Mouse (Mus musculus) frontal cortex, adult (tissue): ENCODE results near the gene Rhot1.

ENCODE experiments used
- ATAC-seq: cut with Nextera tagmentation; 2 replicates; pipeline ENCODE4 v1.9.2; 2017; ENCODE audit warnings: mild to moderate bottlenecking, moderate library complexity, mixed read lengths; ENCODE audit not compliant: low TSS enrichment

The Rhot1 gene

GRCm38 (mm10) chr11:80289701-80290445 is 81.1 kb downstream of the Rhot1 start:
- ATAC-seq, result peak; percentile 76

DNA sequence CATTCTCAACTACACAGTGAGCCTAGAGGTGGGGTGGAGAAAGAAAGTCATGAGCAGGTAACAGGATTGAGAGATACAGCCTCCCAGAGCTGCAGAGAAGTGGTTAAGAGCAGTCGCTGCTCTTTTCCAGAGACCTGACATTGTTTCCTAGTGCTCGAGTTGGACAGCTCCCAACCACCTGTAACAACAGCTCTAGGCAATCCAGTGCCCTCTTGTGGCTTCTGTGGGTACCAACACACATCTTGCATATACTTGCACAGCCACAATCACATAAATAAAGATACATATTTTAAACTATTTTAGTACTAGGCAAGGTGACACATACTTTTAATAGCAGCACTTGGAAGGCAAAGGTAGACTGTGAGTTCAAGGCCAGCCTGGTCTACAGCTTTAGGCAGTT is 82.2 kb downstream of the Rhot1 start:
- no peak for ATAC-seq

DNA sequence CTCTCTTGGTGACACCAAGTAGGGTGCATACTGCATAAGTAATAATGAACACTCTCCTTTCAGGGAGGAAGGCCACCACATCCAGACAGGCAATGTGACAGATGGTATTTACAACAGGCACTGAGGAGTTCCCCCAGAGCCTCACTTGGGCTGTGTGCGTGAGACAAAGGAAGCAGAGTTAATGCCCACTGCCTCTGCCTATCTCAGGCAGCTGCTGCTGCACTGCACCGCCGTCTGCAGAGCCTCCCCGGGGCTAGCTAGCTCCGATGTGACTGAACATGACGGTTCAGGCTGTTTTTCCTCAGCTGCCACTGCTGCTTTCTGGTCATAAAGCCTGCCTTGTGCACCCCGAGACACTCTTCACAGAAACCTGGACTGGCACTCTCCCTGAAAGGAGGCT is 83.6 kb downstream of the Rhot1 start:
- ATAC-seq, result no peak

- ATAC-seq, result no peak
These were observed 86.2 kb downstream of the Rhot1 start for GRCm38 (mm10) chr11:80295066-80295465.

DNA sequence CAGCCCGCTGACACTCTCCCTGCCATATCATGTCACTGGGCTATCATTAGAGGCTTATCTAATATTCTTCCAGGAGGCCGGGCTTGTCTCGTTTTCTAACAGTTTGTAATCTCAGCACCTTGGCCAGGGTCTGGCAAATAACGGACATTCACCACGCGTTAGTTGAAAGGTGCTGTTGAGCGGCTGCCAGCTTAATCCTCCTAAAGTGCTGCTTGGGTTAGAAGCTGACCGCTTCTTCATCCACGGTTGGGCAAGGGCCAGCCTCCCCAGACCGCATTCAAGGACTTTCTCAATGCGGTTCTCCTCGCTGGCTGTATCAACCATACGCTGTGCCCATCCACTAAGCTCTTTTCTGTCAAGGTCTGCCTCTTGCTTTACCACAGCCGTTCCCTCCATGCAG is 87.0 kb downstream of the Rhot1 start:
- ATAC-seq, result no peak

GRCm38 (mm10) chr11:80299513-80300235 is 90.9 kb downstream of the Rhot1 start:
- no peak for ATAC-seq

DNA sequence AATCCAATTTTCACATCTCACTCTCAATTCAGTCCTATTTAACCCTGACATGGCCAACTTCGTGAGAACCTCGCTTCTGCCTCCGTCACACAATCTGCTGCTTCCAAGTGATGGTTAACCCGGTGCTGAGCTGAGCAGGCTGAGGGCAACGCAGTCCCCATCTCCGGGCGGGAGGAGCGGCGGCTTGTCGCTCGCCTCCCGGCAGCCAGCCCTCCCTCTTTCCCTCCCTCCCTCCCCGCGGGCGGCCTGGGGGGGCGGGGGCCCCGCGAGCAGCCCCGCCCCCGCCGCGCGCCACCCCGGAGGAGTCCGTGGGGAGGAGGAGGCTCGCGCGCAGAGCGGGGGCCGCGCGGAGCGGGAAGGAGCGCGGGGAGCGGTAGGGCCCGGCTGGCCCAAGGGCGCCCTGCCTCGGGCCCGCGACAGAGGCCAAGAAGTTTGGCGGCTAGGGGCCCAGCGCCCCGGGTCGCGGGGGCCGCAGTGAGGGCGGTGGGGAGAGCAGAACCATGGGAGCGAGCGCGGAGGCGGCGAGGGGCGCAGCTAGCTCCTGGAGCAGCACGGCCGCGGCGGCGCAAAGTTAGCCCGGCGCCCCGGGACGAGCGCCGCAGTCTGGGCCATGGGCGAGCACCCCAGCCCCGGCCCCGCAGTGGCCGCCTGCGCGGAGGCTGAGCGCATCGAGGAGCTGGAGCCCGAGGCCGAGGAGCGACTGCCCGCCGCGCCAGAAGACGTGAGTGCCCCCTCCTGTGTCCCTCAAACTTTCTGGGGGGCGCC is 91.9 kb downstream of the Rhot1 start, which contains the start of gene Rhbdl3:
Gene Rhbdl3, plus strand, starts transcription at position 362 of the 765 bp plus-strand sequence.
- no peak for ATAC-seq

- no peak for ATAC-seq
These were observed 92.7 kb downstream of the Rhot1 start for GRCm38 (mm10) chr11:80301316-80302045.

DNA sequence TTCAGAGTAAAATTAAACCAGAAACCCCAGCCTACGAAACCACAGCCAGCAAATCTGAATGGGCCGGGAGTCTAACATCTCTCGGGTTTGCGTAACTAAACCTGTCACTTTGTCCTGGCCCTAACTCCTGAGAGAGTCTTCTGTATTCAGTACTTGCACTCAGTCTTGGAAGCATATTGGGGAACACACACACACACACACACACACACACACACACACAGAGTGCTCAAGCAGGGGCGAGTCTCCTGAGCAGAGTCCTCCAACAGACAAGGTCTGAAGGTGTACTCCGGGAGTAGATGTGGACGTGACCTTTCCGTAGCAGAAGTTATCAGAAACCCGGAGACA is 93.2 kb downstream of the Rhot1 start:
- ATAC-seq, result no peak

DNA sequence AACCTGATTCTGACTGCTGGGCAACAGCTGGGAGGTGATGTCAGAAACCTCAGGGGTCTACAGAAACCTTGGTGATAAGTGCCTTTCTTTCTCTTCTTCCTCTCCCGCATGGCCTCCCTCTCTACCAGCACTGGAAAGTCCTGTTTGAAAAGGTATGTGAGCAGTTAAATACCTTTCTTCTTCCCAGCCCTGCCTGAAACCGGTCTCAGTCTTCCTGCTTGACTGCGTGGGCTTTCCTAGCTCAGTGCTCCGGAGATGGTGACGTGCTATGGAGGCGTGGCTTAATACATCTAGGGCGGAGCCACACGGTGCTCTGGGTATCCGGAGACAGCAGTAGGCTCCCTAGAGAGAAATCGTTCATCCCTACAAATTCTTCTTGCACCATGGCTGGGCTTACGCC is 93.7 kb downstream of the Rhot1 start:
- ATAC-seq, result peak; percentile 82

DNA sequence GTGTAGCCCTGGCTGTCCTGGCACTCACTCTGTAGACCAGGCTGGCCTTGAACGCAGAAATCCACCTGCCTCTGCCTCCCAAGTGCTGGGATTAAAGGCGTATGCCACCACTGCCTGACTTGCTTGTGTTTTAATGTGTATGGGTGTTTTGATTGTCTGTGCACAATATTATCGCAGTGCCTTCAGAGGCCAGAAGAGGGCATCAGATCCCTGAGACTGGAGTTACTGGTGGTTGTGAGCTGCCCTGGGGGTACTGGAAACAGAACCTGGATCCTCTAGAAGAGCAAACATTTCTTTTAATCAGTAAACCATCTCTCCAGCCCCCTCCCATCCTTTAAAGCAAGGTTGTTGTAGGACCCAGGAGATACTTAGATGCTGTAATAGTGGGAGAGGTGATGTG is 94.9 kb downstream of the Rhot1 start:
- no peak for ATAC-seq

- peak; percentile 65 for ATAC-seq
These were observed 96.0 kb downstream of the Rhot1 start for GRCm38 (mm10) chr11:80304846-80305245.

DNA sequence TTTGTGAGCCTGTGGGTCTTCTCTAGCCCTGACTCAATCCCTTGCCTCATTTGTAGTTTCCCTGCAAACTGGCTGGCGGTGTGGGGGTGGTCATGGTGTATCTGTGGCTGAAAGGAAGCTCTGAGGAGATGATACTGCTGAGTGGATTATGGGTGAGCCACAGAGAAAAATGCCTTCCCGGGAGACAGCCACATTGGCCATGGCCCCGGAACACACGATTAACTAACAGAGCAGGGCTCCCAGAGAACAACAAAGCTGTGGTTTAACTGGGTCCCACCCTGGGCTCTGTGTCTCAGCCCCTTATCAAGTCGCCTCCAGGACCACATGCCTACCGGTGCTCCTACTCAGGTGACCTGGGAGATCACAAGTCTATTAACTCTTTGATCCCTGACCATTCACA is 99.7 kb downstream of the Rhot1 start:
- ATAC-seq, result no peak

DNA sequence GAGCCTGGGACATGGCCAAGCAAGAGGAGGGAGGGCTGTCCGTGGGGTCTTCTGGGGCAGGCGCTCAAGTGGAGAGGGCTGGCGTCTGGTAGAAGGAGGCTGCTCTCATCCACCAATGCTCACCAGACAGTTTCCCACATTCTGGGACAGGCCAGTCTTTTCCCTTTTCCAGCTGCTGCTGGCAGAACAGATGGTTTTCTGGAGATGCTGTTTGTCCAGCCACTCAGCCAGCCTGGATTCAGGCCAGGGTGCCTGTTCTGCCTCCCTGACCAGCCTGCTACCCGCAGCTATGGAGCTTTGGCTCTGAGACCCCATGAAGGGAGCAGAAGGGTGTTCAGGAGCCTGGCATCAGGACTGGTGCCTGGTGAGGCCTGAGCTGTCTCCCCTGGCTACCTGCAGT is 102.5 kb downstream of the Rhot1 start:
- ATAC-seq, result no peak

DNA sequence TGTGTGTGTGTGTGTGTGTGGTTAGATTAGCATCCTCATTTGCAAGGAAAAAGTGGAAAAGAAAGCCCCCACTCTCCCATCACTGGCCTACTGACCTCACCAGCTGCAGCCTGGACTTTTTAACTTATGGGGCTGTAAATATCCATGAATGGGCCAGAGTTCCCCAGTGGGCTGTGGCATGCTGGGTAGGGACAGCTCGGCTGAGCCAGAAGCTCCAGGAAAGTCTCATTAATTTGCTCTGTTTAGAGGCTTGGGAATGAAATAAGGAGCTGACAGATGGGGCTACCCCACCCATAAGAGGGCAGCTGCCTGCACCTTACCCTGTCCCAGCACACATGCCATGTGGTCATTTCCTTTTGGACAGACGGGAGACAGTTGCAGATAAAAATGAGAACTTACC is 103.2 kb downstream of the Rhot1 start:
- ATAC-seq, result no peak

GRCm38 (mm10) chr11:80312565-80312964 is 103.7 kb downstream of the Rhot1 start:
- ATAC-seq, result no peak

- ATAC-seq, result no peak
These were observed 104.6 kb downstream of the Rhot1 start for GRCm38 (mm10) chr11:80313462-80313861.

GRCm38 (mm10) chr11:80313944-80314343 is 105.1 kb downstream of the Rhot1 start:
- ATAC-seq, result no peak

DNA sequence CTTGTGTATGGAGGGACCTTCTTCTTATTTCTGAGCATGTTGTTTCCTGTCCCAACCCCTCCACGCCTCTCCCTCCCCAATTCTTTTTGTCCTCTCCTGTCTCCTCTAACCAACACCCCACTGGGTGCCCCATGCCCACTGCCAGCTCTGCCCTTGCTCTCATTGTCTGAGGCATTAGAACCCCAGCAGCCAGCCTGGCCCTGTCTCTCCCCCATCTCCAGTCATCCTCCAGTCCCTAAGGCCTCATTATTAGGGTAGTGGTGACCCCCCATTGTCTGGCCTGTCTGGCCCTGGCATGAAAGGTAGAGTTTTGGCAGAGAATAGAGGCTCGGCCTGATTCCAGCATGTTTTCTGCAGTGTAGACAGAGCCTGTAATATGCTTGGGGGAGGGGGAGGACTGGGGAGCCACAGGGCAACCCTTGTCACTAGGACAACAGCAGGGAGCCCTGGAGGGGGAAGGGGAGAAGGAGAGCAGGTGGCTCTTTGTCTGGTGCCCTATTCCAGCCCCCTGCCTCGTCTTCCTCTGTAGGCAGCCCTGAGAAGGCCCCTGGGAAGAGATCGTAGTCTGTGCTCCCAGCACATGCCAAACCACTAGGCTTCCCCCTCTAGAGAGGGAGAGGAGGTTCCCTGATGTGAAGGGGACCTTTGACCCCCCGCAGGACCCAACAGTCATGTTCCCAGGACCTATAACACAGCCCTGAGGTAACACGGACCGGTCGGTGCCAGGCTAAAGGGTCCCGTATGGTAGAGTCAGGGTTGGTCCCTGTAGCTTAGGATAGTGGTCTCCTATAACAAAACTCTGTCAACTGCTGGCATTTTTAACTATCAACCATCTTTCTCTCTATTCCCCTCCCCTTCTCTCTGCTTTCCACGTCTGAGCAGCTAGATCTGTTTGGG is 107.2 kb downstream of the Rhot1 start:
- no peak for ATAC-seq
